Mouse (Mus musculus) neural tube, embryonic 11.5 days (tissue): ENCODE results near the gene Zzz3. TPM values are rescaled to one million over a fixed set of nuclear protein-coding genes. Genes with fewer than 3 reads are reported as not detected.
A peak's percentile ranks its signal among the peaks of the same experiment; 100 is the strongest.
"Not testable (repeated sequence)": the region's sequence is repeated elsewhere in the genome, so short reads cannot be mapped to it uniquely, and the experiment has no call there.

Experiments
- ATAC-seq: fragments of 200-750 bp; cut with Nextera tagmentation; 2 replicates; pipeline ENCODE4 v1.8.0; 2017; ENCODE audit warnings: moderate number of reproducible peaks, mild to moderate bottlenecking, moderate TSS enrichment, moderate library complexity; ENCODE audit not compliant: insufficient read depth, low FRiP score, low TSS enrichment
- DNase-seq: peaks from one replicate; pipeline ENCODE4 v3.0.0-alpha.2; 2015; ENCODE audit warnings: low spot score
- H3K27ac ChIP-seq: fragments of 300-500 bp; sonication (generic); 2 replicates; pipeline ENCODE4 v1.5.1; 2014; ENCODE audit warnings: low read depth, mild to moderate bottlenecking, low read length
- H3K27me3 ChIP-seq: fragments of 300-500 bp; sonication (generic); 2 replicates; pipeline ENCODE4 v1.6.1; 2014; ENCODE audit warnings: mild to moderate bottlenecking, low read length, mixed read lengths; ENCODE audit not compliant: control insufficient read depth, insufficient read depth
- H3K36me3 ChIP-seq: fragments of 300-500 bp; sonication (generic); 2 replicates; pipeline ENCODE4 v1.6.1; 2014; ENCODE audit warnings: mild to moderate bottlenecking, low read length, moderate library complexity, mixed read lengths; ENCODE audit not compliant: control insufficient read depth, insufficient read depth
- H3K4me1 ChIP-seq: fragments of 300-500 bp; sonication (generic); 2 replicates; pipeline ENCODE4 v1.6.1; 2014; ENCODE audit warnings: low read length, mixed read lengths; ENCODE audit not compliant: control insufficient read depth, insufficient read depth
- H3K4me2 ChIP-seq: fragments of 300-500 bp; sonication (generic); 2 replicates; pipeline ENCODE4 v1.6.1; 2014; ENCODE audit warnings: low read depth, mild to moderate bottlenecking, moderate library complexity
- H3K4me3 ChIP-seq: fragments of 300-500 bp; sonication (generic); 2 replicates; pipeline ENCODE4 v1.5.1; 2014; ENCODE audit warnings: low read depth, low read length
- H3K9ac ChIP-seq: fragments of 300-500 bp; sonication (generic); 2 replicates; pipeline ENCODE4 v1.6.1; 2014; ENCODE audit warnings: mild to moderate bottlenecking, low read length
- H3K9me3 ChIP-seq: fragments of 300-500 bp; sonication (generic); 2 replicates; pipeline ENCODE4 v1.6.1; 2016; ENCODE audit warnings: low read length; ENCODE audit not compliant: control insufficient read depth
- WGBS: fragments of 180-500 bp; shearing (Covaris S2); extraction: QIAGEN DNeasy Blood & Tissue Kit; methylation state at CpG from one replicate; pipeline ENCODE4 v1.1.7; 2014; 5-methylcytosine and 5-hydroxymethylcytosine counted together
- polyA plus RNA-seq: library from polyadenylated mRNA; unstranded; fragments of >200 nt; fragmentation: Nextera tagmentation; extraction: Ambion mirVana; gene quantifications from 2 replicates; pipeline ENCODE4 v1.2.1, GENCODE M21; 2014

The Zzz3 gene
- polyA plus RNA-seq, 1 experiment from 2014 or later, result 64.6 TPM

- no peak overlapping the region for H3K4me3 ChIP-seq
- 88% methylated on average over 1 of the region's 1 CpGs for WGBS
Measured at GRCm38 (mm10) chr3:152446966-152447365, 51.7 kb downstream of the Zzz3 start.

GRCm38 (mm10) chr3:152453163-152453562 is 57.9 kb downstream of the Zzz3 start:
- H3K4me3 ChIP-seq, result no peak overlapping the region
- no peak for DNase-seq
- no peak overlapping the region for H3K9ac ChIP-seq
- 82% methylated on average over 3 of the region's 4 CpGs for WGBS
- ATAC-seq, result no peak
- no peaks in the 10 kb centered on the region for H3K9me3 ChIP-seq
- no peaks in the 10 kb centered on the region for H3K4me1 ChIP-seq
- H3K27ac ChIP-seq, result no peak overlapping the region
- H3K4me2 ChIP-seq, result no peak overlapping the region
- H3K27me3 ChIP-seq, result no peaks in the 10 kb centered on the region
- peaks cover 7% of the 10 kb centered on the region; the same call in 1 of the 2 replicates for H3K36me3 ChIP-seq

More at GRCm38 (mm10) chr3:152446966-152447365, 51.7 kb downstream of the Zzz3 start:
- Histone ChIP-seq H3K27me3 (no peaks in the 10 kb centered on the region), H3K4me2 (no peak overlapping the region), H3K27ac (no peak overlapping the region), H3K36me3 (0 out of 2 replicates have a peak, but pooled peaks cover 2% of the 10 kb centered on the region), H3K9ac (no peak overlapping the region), H3K9me3 (no peaks in the 10 kb centered on the region), H3K4me1 (no peaks in the 10 kb centered on the region)
- ATAC-seq (no peak), DNase-seq (no peak)

- Histone ChIP-seq H3K4me2 (no peak overlapping the region), H3K36me3 (peaks cover 4% of the 10 kb centered on the region; the same call in 1 of the 2 replicates), H3K27ac (no peak overlapping the region), H3K4me1 (no peaks in the 10 kb centered on the region), H3K4me3 (no peak overlapping the region), H3K27me3 (no peaks in the 10 kb centered on the region), H3K9me3 (no peaks in the 10 kb centered on the region), H3K9ac (no peak overlapping the region)
- WGBS, result 96% methylated on average over 2 of the region's 2 CpGs
- no peak for ATAC-seq
- DNase-seq, result no peak
Measured at GRCm38 (mm10) chr3:152457308-152458035, 62.2 kb downstream of the Zzz3 start.

- H3K4me1 ChIP-seq, H3K27me3 ChIP-seq, H3K4me2 ChIP-seq, H3K9me3 ChIP-seq, H3K27ac ChIP-seq, H3K36me3 ChIP-seq, H3K9ac ChIP-seq, H3K4me3 ChIP-seq, ATAC-seq, DNase-seq: not testable (repeated sequence)
- over 99% methylated on average over 4 of the region's 4 CpGs for WGBS
Measured at GRCm38 (mm10) chr3:152458875-152459274, 63.6 kb downstream of the Zzz3 start.

GRCm38 (mm10) chr3:152460802-152461201 is 65.5 kb downstream of the Zzz3 start:
- H3K9ac ChIP-seq, result no peak overlapping the region
- DNase-seq (no peak), ATAC-seq (no peak)
- no peaks in the 10 kb centered on the region for H3K27me3 ChIP-seq
- H3K4me1 ChIP-seq, result no peaks in the 10 kb centered on the region
- H3K4me3 ChIP-seq, result no peak overlapping the region
- 56% methylated on average over 4 of the region's 4 CpGs for WGBS
- no peak overlapping the region for H3K4me2 ChIP-seq
- H3K9me3 ChIP-seq, result no peaks in the 10 kb centered on the region
- H3K27ac ChIP-seq, result no peak overlapping the region
- H3K36me3 ChIP-seq, result peaks cover 4% of the 10 kb centered on the region; the same call in 1 of the 2 replicates

- WGBS, result 95% methylated on average over 10 of the region's 10 CpGs
- no peak overlapping the region for H3K4me2 ChIP-seq
Measured at GRCm38 (mm10) chr3:152462038-152462547, 66.8 kb downstream of the Zzz3 start.

GRCm38 (mm10) chr3:152462900-152463299 is 67.6 kb downstream of the Zzz3 start:
- no peak overlapping the region for H3K4me3 ChIP-seq
- H3K4me2 ChIP-seq, result no peak overlapping the region
- ATAC-seq (no peak), DNase-seq (no peak)
- H3K27me3 ChIP-seq, result no peaks in the 10 kb centered on the region
- H3K9ac ChIP-seq, result no peak overlapping the region
- no peaks in the 10 kb centered on the region for H3K4me1 ChIP-seq
- no peak overlapping the region for H3K27ac ChIP-seq
- 95% methylated on average over 10 of the region's 10 CpGs for WGBS
- H3K9me3 ChIP-seq, result no peaks in the 10 kb centered on the region
- no peaks in the 10 kb centered on the region for H3K36me3 ChIP-seq

More at GRCm38 (mm10) chr3:152462038-152462547, 66.8 kb downstream of the Zzz3 start:
- no peak overlapping the region for H3K4me3 ChIP-seq
- no peaks in the 10 kb centered on the region for H3K27me3 ChIP-seq
- H3K9ac ChIP-seq, result no peak overlapping the region
- DNase-seq (no peak), ATAC-seq (no peak)
- no peaks in the 10 kb centered on the region for H3K36me3 ChIP-seq
- no peaks in the 10 kb centered on the region for H3K9me3 ChIP-seq
- H3K4me1 ChIP-seq, result no peaks in the 10 kb centered on the region
- H3K27ac ChIP-seq, result no peak overlapping the region

GRCm38 (mm10) chr3:152464462-152464861 is 69.2 kb downstream of the Zzz3 start:
- Histone ChIP-seq H3K27ac (no peak overlapping the region), H3K27me3 (no peaks in the 10 kb centered on the region), H3K36me3 (no peaks in the 10 kb centered on the region), H3K4me2 (no peak overlapping the region), H3K4me1 (no peaks in the 10 kb centered on the region), H3K9ac (no peak overlapping the region), H3K4me3 (no peak overlapping the region), H3K9me3 (no peaks in the 10 kb centered on the region)
- no peak for DNase-seq
- 97% methylated on average over 3 of the region's 3 CpGs for WGBS
- 0 out of 2 replicates have a peak, but pooled peaks have one; percentile 38 for ATAC-seq

- Histone ChIP-seq H3K9me3 (no peaks in the 10 kb centered on the region), H3K4me1 (no peaks in the 10 kb centered on the region), H3K4me3 (no peak overlapping the region), H3K9ac (no peak overlapping the region), H3K27ac (no peak overlapping the region), H3K4me2 (no peak overlapping the region), H3K36me3 (no peaks in the 10 kb centered on the region), H3K27me3 (no peaks in the 10 kb centered on the region)
- ATAC-seq, result no peak
- WGBS, result 82% methylated on average over 5 of the region's 6 CpGs
- DNase-seq, result no peak
Measured at GRCm38 (mm10) chr3:152465338-152465737, 70.1 kb downstream of the Zzz3 start.
